Mouse (Mus musculus): ENCODE results near the gene Rpl4.

DNA sequence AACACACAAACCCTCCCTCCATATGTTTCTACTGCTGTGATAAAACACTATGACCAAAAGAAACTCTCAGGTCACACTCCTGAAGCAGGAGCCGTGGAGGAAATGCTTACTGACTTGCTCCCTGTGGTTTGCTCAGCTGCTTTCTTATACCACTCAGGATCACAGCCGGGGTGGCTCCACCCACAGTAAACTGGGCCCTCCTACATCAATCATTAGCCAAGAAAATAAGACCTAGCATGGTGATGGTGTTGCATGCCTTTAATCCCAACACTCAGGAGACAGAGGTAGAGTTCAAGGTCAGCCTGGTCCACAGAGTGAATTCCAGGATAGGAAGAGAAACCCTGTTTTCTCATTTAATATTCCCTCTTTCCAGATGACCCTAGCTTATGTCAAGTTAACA lies 26.7 kb downstream of the Rpl4 start:
- TF ChIP-seq CTCF (IDR thresholded peaks at IDR 0.05; ENCODE audit: low read depth) (no peak), EP300 (optimal IDR thresholded peaks at IDR 0.05) (no peak)

Measured in stomach, postnatal 0 days (tissue).